Mouse (Mus musculus) cerebellum, adult 8-10 months (tissue): Measurements from ENCODE around the gene Ccr10.

Experiments used
- DNase-seq: peaks from one replicate; pipeline ENCODE4 v3.0.0; 2022

The Ccr10 gene

DNA sequence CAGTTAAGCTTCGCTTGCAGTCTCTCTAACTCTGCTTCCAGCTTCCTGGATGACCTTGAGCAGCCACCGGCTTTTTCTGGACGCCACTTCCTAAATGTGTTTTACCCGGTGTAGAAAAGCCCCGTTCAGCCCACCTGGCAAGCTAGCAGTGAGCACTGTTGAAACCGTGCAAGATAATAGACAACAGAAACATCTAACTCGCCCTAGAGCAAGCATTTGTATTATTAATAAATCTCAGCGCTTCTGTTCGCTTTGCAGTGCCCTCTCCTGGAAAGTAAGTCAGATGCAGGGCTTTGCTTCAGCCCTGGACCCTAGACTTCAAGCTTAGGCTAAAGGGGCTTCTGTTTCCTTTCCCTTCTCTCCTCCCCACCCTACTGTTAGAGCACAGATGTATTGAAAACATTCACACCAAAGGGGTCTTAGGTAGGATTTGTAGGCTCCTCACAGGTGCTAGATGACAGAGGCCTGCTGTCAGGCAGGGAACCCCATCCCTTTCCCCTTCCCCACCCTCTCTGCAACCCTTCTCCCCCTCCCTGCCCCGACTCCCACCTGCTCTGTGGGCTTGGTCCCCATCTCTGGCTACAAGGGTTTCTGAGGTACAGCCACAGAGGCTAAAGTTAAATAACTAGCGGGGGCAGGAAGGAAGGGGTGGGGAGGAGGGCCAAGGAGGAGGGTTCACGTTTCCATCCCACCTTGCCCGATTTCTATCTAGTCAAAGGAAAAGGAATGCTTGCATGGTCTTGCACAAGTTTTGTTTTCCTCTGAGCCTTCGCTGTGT is at the start of gene Ccr10:
Ccr10 (minus strand) TSS at position 593 of the 778 bp plus-strand sequence.
- DNase-seq = no peak

GRCm38 (mm10) chr11:101224337-101224736 is 49.1 kb upstream of the Ccr10 start:
- DNase-seq = no peak

DNA sequence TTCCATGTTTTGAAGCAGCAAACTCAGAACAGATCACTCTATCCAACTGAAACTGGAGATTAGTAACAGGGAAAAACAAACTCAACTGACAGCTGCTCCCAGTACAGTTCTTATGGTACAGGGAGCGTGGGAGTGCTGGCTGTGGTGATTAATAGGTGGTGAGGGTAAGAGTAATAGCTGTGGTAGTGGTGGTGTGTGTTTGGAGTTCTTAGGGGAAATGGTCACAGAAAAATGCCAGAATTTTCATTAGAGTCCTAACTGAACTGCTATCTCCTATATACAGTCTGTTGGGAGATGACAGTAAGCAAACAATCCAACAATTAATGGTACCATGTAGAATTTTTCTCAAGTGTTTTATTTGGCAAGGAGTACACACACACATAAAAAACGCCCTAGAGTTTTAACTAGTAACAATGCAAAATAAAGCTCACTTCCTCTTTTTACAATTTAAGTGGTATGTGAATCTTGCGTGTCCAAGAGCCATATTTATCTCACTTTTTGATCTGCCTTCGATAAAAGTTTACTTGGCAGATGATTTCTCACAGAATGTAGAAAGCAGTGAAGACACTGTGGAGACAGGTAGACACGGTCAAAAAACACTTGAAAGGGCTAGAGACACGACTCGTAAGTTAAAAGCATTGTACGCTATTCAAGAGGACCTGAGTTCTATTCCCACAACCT is 46.2 kb upstream of the Ccr10 start:
- DNase-seq = no peak

DNA sequence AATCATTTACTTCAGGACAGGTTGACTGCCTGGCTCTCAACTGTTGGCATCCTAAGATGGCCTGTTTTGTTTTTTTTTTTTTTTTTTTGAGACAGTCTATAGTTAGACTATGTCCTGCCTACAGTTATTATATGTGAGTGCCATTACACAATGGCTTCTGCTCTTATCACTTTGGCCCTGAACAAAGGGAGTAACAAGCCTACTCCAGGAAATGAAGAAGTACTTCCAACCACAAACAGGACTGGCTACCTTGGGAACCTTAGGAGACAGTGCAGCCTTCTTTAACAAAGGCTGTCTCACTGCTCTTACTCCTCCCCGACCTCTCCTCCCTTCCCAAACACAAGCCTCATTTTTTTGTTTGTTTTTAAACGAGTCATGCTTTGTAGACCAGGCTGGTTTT is 45.6 kb upstream of the Ccr10 start:
- DNase-seq = no peak

- DNase-seq = no peak
Measured at GRCm38 (mm10) chr11:101218436-101219055, 43.3 kb upstream of the Ccr10 start.

DNA sequence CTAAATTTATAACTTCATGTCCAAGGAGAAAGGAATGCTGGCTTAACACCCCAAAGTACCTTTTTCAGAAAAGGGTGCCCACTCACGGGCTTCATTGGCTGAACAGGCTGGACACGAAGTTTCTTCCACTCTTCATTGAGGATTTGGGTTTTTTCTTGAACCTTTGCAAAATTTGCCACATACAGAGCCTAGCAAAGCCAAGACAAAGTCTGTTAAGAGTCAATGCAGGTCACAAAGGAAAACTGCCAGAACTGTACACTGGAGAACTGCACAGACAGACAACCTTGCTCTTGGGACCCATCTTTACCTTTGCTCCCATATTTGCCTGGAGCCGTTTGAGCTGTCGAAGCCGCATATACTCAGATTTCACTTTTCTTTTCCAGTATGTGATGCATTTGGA is 41.7 kb upstream of the Ccr10 start:
- no peak for DNase-seq

DNA sequence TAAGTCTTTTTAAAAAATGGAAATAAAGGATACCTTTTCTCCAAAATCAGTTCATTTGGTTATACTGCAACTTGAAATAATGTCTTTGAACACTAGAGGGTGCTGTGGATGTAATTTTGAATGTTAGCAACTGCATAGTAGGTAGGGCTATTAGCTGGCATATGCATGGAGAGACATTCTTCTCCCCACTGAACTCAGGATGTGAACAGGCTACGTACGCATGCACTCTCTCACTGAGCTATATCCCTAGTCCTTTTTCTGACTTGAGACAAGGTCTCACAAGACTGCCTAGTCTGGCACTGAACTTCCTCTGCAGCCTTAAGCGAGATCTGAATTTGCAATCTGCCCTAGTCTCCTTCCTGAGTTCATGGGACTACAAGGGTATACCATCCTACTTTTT is 36.7 kb upstream of the Ccr10 start:
- peak; percentile 46 for DNase-seq

DNA sequence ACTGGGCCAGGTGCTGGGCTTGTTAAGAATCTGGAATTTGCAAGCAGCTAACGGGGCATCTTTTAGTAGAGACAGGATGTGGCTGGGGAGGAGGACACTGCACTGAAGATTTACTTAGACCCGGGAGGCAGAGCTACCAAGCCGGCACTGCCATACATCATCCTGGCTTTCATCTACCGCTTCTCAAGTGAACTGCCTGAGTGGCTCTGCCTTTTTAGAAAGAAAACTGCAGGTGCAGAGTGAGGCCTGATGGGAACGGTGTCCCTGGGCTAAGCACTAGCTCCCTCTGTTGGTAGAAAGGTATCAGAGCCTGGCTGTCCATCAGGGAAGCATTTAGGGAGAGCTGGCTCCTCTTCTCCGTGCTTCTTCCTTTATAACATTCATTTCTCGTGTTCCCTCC is 25.7 kb upstream of the Ccr10 start:
- DNase-seq = peak; percentile 76

- DNase-seq = no peak
Measured at GRCm38 (mm10) chr11:101199555-101199954, 24.3 kb upstream of the Ccr10 start.

GRCm38 (mm10) chr11:101196175-101196574 is 20.9 kb upstream of the Ccr10 start:
- no peak for DNase-seq

GRCm38 (mm10) chr11:101195571-101195970 is 20.3 kb upstream of the Ccr10 start:
- DNase-seq = no peak

GRCm38 (mm10) chr11:101195101-101195500 is 19.9 kb upstream of the Ccr10 start:
- no peak for DNase-seq

DNA sequence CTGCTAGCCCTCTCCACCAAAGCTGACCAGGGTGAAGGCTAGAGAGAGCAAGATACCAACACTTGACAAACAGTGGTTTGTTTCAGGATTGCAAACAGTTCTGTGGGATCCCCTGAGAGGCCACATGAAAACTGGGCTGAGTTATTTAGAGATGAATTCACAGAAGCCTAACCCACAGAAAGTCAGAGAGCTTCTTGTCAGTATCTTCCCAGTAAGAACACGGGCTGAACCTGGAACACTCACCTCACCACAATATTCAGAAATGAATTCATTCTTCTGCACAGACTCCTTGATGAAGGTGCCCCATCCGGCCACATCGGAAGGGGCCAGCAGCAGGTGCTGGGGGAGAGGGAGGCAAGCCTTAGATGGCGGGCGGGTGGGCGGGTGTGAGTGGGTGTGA is 19.4 kb upstream of the Ccr10 start:
- DNase-seq = no peak

GRCm38 (mm10) chr11:101194137-101194536 is 18.9 kb upstream of the Ccr10 start:
- peak; percentile 40 for DNase-seq

- peak; percentile 45 for DNase-seq
Measured at GRCm38 (mm10) chr11:101193076-101193475, 17.8 kb upstream of the Ccr10 start.

DNA sequence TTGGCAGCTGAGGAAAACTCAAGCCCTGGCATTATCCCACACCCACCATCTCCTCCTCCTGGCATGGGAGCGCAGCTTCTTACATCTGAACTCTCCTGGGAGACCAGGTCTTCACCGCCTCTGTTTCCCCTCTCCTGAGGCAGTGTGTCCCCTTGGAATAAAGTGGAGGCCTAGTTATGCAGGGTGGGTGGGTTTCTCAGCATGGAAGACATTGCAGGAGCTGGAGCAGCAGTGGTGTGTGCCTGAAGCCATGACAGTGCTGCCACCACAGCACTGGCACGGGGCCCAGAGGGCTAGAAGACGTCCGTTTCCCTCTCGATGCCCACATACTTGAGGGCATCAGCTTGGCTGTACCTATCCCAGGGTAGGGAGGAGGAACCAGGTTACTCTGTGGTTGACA is 17.4 kb upstream of the Ccr10 start:
- peak; percentile 55 for DNase-seq

DNA sequence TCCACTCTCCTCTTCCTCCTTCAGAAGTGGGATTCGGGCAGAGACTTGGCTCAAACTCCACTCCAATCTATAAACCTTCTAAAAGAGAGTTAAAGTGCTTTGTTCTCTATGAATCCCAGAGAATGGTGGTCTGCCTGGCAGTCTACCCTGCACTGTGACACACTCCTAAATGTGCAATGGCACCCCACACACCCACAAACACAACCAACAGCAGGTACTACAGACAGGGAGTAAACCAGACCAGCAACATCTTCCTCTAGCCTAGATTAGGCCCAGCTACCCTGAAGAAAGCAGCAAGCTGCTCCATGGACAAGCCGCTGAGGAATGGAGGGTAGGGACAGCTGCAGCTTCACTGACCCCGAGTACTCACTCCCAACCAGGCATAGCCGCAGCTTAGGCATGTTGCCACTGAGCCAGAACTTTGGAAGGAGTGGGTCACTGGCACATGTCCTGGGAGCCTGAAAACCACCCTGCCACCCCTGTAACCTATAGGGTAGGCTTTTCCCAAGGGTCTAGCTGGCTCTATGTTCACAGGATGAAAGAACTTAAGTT is 16.8 kb upstream of the Ccr10 start:
- peak; percentile 43 for DNase-seq

DNA sequence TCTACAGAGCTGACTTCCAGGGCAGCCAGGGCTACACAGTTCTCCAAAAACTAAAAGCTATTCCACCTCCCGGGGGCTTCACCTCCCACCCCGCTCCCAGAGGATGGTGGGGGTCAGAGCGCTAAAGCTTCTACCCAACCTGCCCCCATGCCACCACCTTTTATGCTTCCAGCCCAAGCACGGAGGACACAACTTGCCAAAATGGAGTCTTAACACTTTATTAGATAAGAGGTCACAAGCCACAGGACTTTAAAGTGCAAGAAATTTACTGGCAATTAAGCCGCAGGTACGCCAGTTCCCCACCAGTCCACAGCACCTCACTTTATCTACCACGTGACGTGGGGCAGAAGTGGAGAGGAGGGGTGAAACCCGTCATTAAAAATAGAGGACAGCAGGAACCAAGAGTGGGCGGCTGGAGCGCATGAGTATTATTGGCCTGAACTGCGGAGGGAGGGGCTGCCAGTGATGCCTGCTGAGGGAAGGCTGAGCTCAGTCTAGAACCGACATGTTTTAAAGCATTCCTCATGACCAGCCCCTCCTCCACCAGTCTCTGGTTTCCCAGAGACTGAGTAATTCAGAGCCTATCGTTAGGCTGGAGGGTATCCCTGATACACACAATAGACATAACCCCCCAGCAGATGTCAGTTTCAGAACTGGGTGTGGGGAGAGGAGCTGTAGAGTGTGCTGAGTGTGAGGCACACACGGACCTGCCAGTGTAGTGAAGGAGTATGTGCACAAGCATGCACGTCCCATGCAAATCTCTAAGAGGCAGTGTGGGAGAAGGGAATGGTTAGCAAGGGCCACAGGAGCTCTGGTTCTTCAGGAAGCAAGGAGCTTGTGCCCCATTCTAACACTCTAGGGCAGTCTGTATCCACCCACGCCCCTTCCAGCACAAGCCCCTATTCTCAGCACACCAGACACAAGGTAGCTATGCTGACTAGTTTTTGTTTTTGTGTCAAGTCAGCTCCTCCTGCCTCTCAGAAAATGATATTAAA is 16.0 kb upstream of the Ccr10 start:
- peak; percentile 55 for DNase-seq

DNA sequence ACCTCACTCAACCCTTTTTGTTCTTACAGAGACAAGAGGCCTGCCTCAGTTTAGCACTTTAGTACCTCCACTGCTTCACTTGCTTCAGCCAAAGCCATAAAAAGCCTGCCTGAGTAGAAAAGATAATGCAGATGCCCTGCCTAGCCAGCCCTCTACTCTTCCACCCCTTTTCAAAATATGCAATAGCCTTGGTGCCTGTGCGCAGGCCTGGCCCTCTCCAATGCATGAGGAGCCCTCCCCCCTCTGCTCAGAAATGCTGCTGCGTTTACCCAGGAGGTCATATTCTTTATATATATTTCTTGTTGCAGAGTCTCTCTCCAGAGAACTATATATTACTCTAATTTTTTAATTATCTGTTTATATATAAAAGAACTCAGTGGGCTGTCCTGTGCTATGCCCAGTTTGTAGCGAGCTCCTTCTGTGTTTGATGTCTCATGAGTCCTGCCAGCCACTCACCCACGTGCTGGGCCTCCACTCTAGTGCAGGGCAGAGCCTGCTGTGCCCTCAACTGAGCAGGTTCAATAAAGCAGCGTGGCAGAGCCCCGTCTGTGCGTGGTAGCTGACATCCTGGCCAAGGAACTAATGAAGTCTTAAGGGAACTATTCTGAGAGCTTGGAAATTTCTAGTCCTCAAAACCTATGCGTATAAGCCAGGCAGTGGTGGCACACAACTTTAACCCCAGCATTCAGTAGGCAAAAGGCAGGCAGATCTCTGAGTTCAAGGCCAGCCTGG is 15.1 kb upstream of the Ccr10 start:
- peak; percentile 52 for DNase-seq

- DNase-seq = peak; percentile 89
Measured at GRCm38 (mm10) chr11:101189495-101190180, 14.4 kb upstream of the Ccr10 start.
